Mouse (Mus musculus) CH12.LX (cell line): Measurements from ENCODE around the gene Gm10382. TPM values are rescaled to one million over a fixed set of nuclear protein-coding genes. Genes with fewer than 3 reads are reported as not detected.

Source experiments
- DNase-seq: peaks from one replicate; pipeline ENCODE4 v3.0.0-alpha.2; 2013; ENCODE audit errors: extremely low read depth
- H3K27ac ChIP-seq: 2 replicates; pipeline ENCODE4 v1.5.1; 2012; ENCODE audit warnings: low read depth, mild to moderate bottlenecking, control low read depth, moderate library complexity; ENCODE audit not compliant: insufficient read depth
- H3K27me3 ChIP-seq: replicated peaks from 2 replicates; pipeline ENCODE3; 2012; ENCODE audit warnings: inconsistent platforms
- H3K36me3 ChIP-seq, 2 experiments: replicated peaks in 1 of 2; 2 replicates each; pipeline versions ENCODE3 to v1.6.1; 2012; ENCODE audit warnings: inconsistent platforms in 1 of 2, low read length in 1 of 2, mild to moderate bottlenecking in 1 of 2, mixed read lengths in 1 of 2, moderate library complexity in 1 of 2; ENCODE audit not compliant: control insufficient read depth in 1 of 2, insufficient read depth in 1 of 2
- H3K4me1 ChIP-seq, 2 experiments: 2 replicates each; pipeline ENCODE4 v1.6.1; 2012; ENCODE audit warnings: inconsistent platforms in 1 of 2, moderate library complexity in 1 of 2; ENCODE audit not compliant: insufficient read depth in 2 of 2, control insufficient read depth in 1 of 2
- H3K4me2 ChIP-seq: 2 replicates; pipeline ENCODE4 v1.6.1; 2012; ENCODE audit warnings: low read depth, mild to moderate bottlenecking, control low read depth; ENCODE audit not compliant: poor library complexity, insufficient read depth, severe bottlenecking
- H3K4me3 ChIP-seq, 3 experiments: fragments of 150-350 bp in 1 of 3; sonication (generic) in 1 of 3; replicated peaks in 1 of 3; 2 replicates each; pipeline versions ENCODE3 to v1.5.1; 2011 to 2012; ENCODE audit warnings: low read depth in 2 of 3, low read length in 2 of 3, mild to moderate bottlenecking in 2 of 3, moderate library complexity in 2 of 3, control low read depth in 1 of 3, improper control_type of control experiment in 1 of 3, inconsistent platforms in 1 of 3, mixed read lengths in 1 of 3; ENCODE audit not compliant: poor library complexity in 1 of 3
- H3K79me2 ChIP-seq: replicated peaks from 2 replicates; pipeline ENCODE4 v1.6.1; 2012; ENCODE audit warnings: mild to moderate bottlenecking, moderate library complexity; ENCODE audit not compliant: control insufficient read depth, poor library complexity, insufficient read depth, severe bottlenecking; ENCODE audit errors: extremely low read depth
- H3K9ac ChIP-seq: 2 replicates; pipeline ENCODE4 v1.6.1; 2012; ENCODE audit warnings: low read depth, mild to moderate bottlenecking, control low read depth, moderate library complexity; ENCODE audit not compliant: insufficient read depth
- H3K9me3 ChIP-seq: replicated peaks from 2 replicates; pipeline ENCODE3; 2012; ENCODE audit warnings: low read length, inconsistent platforms, mixed read lengths
- BHLHE40 ChIP-seq: IDR thresholded peaks from 2 replicates; pipeline ENCODE4 v1.6.1; 2011; ENCODE audit warnings: mild to moderate bottlenecking, low read depth, low read length, improper control_type of control experiment
- CHD1 ChIP-seq: IDR thresholded peaks from 2 replicates; pipeline ENCODE4 v1.6.1; 2012; ENCODE audit warnings: low read depth, low read length, improper control_type of control experiment, inconsistent platforms
- CHD2 ChIP-seq: IDR thresholded peaks from 2 replicates; pipeline ENCODE4 v1.6.1; 2011; ENCODE audit warnings: low read length, improper control_type of control experiment
- E2F4 ChIP-seq: IDR thresholded peaks from 2 replicates; pipeline ENCODE4 v1.6.1; 2011; ENCODE audit warnings: low read depth, low read length, improper control_type of control experiment; ENCODE audit not compliant: insufficient replicate concordance
- ELF1 ChIP-seq: IDR thresholded peaks from 2 replicates; pipeline ENCODE4 v1.6.1; 2014; ENCODE audit warnings: low read depth, mild to moderate bottlenecking, inconsistent platforms, low read length, improper control_type of control experiment
- EP300 ChIP-seq: IDR thresholded peaks from 2 replicates; pipeline ENCODE4 v1.6.1; 2011; ENCODE audit warnings: low read length, improper control_type of control experiment
- ETS1 ChIP-seq: conservative IDR thresholded peaks from 2 replicates; pipeline ENCODE4 v1.6.1; 2012; ENCODE audit warnings: low read depth, mild to moderate bottlenecking, inconsistent platforms, low read length, improper control_type of control experiment, moderate library complexity
- GABPA ChIP-seq: IDR thresholded peaks from 2 replicates; pipeline ENCODE4 v1.6.1; 2012; ENCODE audit warnings: low read depth, low read length, improper control_type of control experiment, inconsistent platforms; ENCODE audit not compliant: insufficient replicate concordance
- HCFC1 ChIP-seq: IDR thresholded peaks from 2 replicates; pipeline ENCODE4 v1.6.1; 2012; ENCODE audit warnings: low read depth, mild to moderate bottlenecking, inconsistent platforms, low read length, improper control_type of control experiment
- IRF4 ChIP-seq: IDR thresholded peaks from 2 replicates; pipeline ENCODE4 v1.6.1; 2014; ENCODE audit warnings: low read depth, mild to moderate bottlenecking, inconsistent platforms, low read length, improper control_type of control experiment
- JUN ChIP-seq: IDR thresholded peaks from 2 replicates; pipeline ENCODE4 v1.6.1; 2011; ENCODE audit warnings: low read depth, mild to moderate bottlenecking, low read length, improper control_type of control experiment, moderate library complexity; ENCODE audit not compliant: insufficient read depth
- JUND ChIP-seq: conservative IDR thresholded peaks from 2 replicates; pipeline ENCODE4 v1.6.1; 2011; ENCODE audit warnings: low read depth, low read length, improper control_type of control experiment
- KAT2A ChIP-seq: IDR thresholded peaks from 2 replicates; pipeline ENCODE4 v1.6.1; 2012; ENCODE audit warnings: low read length, improper control_type of control experiment, inconsistent platforms; ENCODE audit not compliant: insufficient replicate concordance
- MAFK ChIP-seq: IDR thresholded peaks from 2 replicates; pipeline ENCODE4 v1.6.1; 2011; ENCODE audit warnings: low read length, improper control_type of control experiment; ENCODE audit not compliant: insufficient replicate concordance
- MAX ChIP-seq: IDR thresholded peaks from 2 replicates; pipeline ENCODE4 v1.6.1; 2011; ENCODE audit warnings: low read length, improper control_type of control experiment
- MAZ ChIP-seq: IDR thresholded peaks from 2 replicates; pipeline ENCODE4 v1.6.1; 2012; ENCODE audit warnings: low read depth, mild to moderate bottlenecking, inconsistent platforms, low read length, improper control_type of control experiment, moderate library complexity
- MEF2A ChIP-seq: IDR thresholded peaks from 2 replicates; pipeline ENCODE4 v1.6.1; 2014; ENCODE audit warnings: low read depth, mild to moderate bottlenecking, inconsistent platforms, low read length, improper control_type of control experiment, borderline replicate concordance
- MXI1 ChIP-seq: IDR thresholded peaks from 2 replicates; pipeline ENCODE4 v1.6.1; 2011; ENCODE audit warnings: mild to moderate bottlenecking, low read depth, low read length, improper control_type of control experiment
- MYC ChIP-seq: IDR thresholded peaks from 2 replicates; pipeline ENCODE4 v1.6.1; 2011; ENCODE audit warnings: low read depth, mild to moderate bottlenecking, improper control_type of control experiment, low read length
- NELFE ChIP-seq: IDR thresholded peaks from 2 replicates; pipeline ENCODE4 v1.6.1; 2011; ENCODE audit warnings: low read depth, low read length, improper control_type of control experiment
- NRF1 ChIP-seq: IDR thresholded peaks from 2 replicates; pipeline ENCODE4 v1.6.1; 2014; ENCODE audit warnings: low read depth, mild to moderate bottlenecking, inconsistent platforms, low read length, improper control_type of control experiment, moderate library complexity
- PAX5 ChIP-seq: IDR thresholded peaks from 2 replicates; pipeline ENCODE4 v1.6.1; 2012; ENCODE audit warnings: low read length, inconsistent platforms, mixed read lengths
- POLR2A ChIP-seq: IDR thresholded peaks from 2 replicates; pipeline ENCODE4 v1.6.1; 2011; ENCODE audit warnings: low read depth, mild to moderate bottlenecking, improper control_type of control experiment, low read length
- POLR2AphosphoS2 ChIP-seq: IDR thresholded peaks from 2 replicates; pipeline ENCODE4 v1.6.1; 2011; ENCODE audit warnings: low read depth, low read length, improper control_type of control experiment
- RAD21 ChIP-seq: IDR thresholded peaks from 2 replicates; pipeline ENCODE4 v1.6.1; 2011; ENCODE audit warnings: low read depth, mild to moderate bottlenecking, low read length, improper control_type of control experiment, moderate library complexity
- RCOR1 ChIP-seq: conservative IDR thresholded peaks from 2 replicates; pipeline ENCODE4 v1.6.1; 2012; ENCODE audit warnings: low read depth, mild to moderate bottlenecking, inconsistent platforms, low read length, improper control_type of control experiment
- SIN3A ChIP-seq: IDR thresholded peaks from 2 replicates; pipeline ENCODE4 v1.6.1; 2012; ENCODE audit warnings: low read length, improper control_type of control experiment, inconsistent platforms
- SMC3 ChIP-seq: IDR thresholded peaks from 2 replicates; pipeline ENCODE4 v1.6.1; 2011; ENCODE audit warnings: low read depth, low read length, improper control_type of control experiment
- TBP ChIP-seq: conservative IDR thresholded peaks from 2 replicates; pipeline ENCODE4 v1.6.1; 2011; ENCODE audit warnings: low read depth, low read length, improper control_type of control experiment
- TCF12 ChIP-seq: IDR thresholded peaks from 2 replicates; pipeline ENCODE4 v1.6.1; 2014; ENCODE audit warnings: low read depth, mild to moderate bottlenecking, inconsistent platforms, low read length, improper control_type of control experiment
- UBTF ChIP-seq: IDR thresholded peaks from 2 replicates; pipeline ENCODE4 v1.6.1; 2012; ENCODE audit warnings: low read depth, mild to moderate bottlenecking, inconsistent platforms, low read length, improper control_type of control experiment, moderate library complexity
- USF1 ChIP-seq: IDR thresholded peaks from 2 replicates; pipeline ENCODE4 v1.6.1; 2014; ENCODE audit warnings: low read depth, mild to moderate bottlenecking, inconsistent platforms, low read length, improper control_type of control experiment
- USF2 ChIP-seq: conservative IDR thresholded peaks from 2 replicates; pipeline ENCODE4 v1.6.1; 2011; ENCODE audit warnings: low read depth, low read length, improper control_type of control experiment
- ZC3H11A ChIP-seq: IDR thresholded peaks from 2 replicates; pipeline ENCODE4 v1.6.1; 2012; ENCODE audit warnings: low read depth, mild to moderate bottlenecking, inconsistent platforms, low read length, improper control_type of control experiment
- ZKSCAN1 ChIP-seq: IDR thresholded peaks from 2 replicates; pipeline ENCODE4 v1.6.1; 2012; ENCODE audit warnings: low read depth, inconsistent platforms, low read length, improper control_type of control experiment, borderline replicate concordance
- ZMIZ1 ChIP-seq: IDR thresholded peaks from 2 replicates; pipeline ENCODE4 v1.6.1; 2012; ENCODE audit warnings: low read depth, mild to moderate bottlenecking, inconsistent platforms, low read length, improper control_type of control experiment
- dilution Hi-C: fragments of 300-500 bp; cut with MboI; formaldehyde crosslinking; loops from 2 replicates; pipeline ENCODE4 v1.14.3; 2020; ENCODE audit warnings: low sequenced_read_pairs; ENCODE audit not compliant: extremely low pct_unique_long_range_greater_than_20kb, extremely low pct_ligation_motif_present
- in situ Hi-C: fragments of 300-500 bp; cut with MboI; formaldehyde crosslinking; loops from 3 replicates; pipeline ENCODE4 v1.14.3; 2019; ENCODE audit warnings: low sequenced_read_pairs, low pct_ligation_motif_present, low pct_unique_long_range_greater_than_20kb, mixed read lengths
- polyA plus RNA-seq: library from polyadenylated mRNA; unstranded; fragments of >175 nt; gene quantifications from 2 replicates; pipeline ENCODE4 v1.2.1, GENCODE M21; 2012; ENCODE audit warnings: low read depth; ENCODE audit not compliant: insufficient read length
- total RNA-seq, 2 experiments: library from RNA; depleted of rRNA; stranded (reverse); fragments of 300-350 nt in 1 of 2; fragments of >200 nt in 1 of 2; gene quantifications; 2 replicates each; pipeline ENCODE4 v1.2.3; 2012 to 2014

The Gm10382 gene
- total and polyA plus RNA-seq, 3 experiments = 0.59 to 1.1 TPM; not detected in 1

GRCm38 (mm10) chr5:125392977-125393621, 4.0 kb downstream of the Gm10382 start:
- no peaks in the 10 kb centered on the region for H3K27me3 ChIP-seq
- peaks cover 7 to 9% of the 10 kb centered on the region in 2 experiments for H3K36me3 ChIP-seq
- peaks cover 16% of the 10 kb centered on the region for H3K79me2 ChIP-seq
- in situ Hi-C loops (no loop called here), dilution Hi-C loops (no loop called here)
- H3K4me3 ChIP-seq = peak overlapping the region; percentile 24 to 53 (median 42)
- H3K4me1 ChIP-seq = peaks cover 6 to 32% of the 10 kb centered on the region in 2 experiments; a peak in 3 of 4 replicates
- peak overlapping the region; percentile 88 for H3K4me2 ChIP-seq
- H3K27ac ChIP-seq = peak overlapping the region; percentile 99
- peak; percentile 97 for TF ChIP-seq CHD2
- no peak for TF ChIP-seq ZKSCAN1
- TF ChIP-seq JUND = no peak
- TF ChIP-seq MEF2A = peak; percentile 67
- no peak for TF ChIP-seq GABPA
- peak; percentile 59 for TF ChIP-seq POLR2A
- TF ChIP-seq TBP = peak; percentile 85
- TF ChIP-seq SIN3A = peak; percentile 92
- TF ChIP-seq ZC3H11A = no peak
- TF ChIP-seq KAT2A = peak; percentile 61; the same call in 1 of the 2 replicates
- TF ChIP-seq IRF4 = peak; percentile 84
- TF ChIP-seq SMC3 = no peak
- TF ChIP-seq E2F4 = no peak
- TF ChIP-seq USF1 = peak; percentile 30; the same call in 1 of the 2 replicates
- no peak; the same call in 1 of the 2 replicates for TF ChIP-seq RAD21
- TF ChIP-seq HCFC1 = peak; percentile 75
- TF ChIP-seq UBTF = no peak
- peak; percentile 91 for TF ChIP-seq ETS1
- TF ChIP-seq MAFK = no peak
- TF ChIP-seq MXI1 = no peak; the same call in 1 of the 2 replicates
- TF ChIP-seq MAX = peak; percentile 36; the same call in 1 of the 2 replicates
- no peak; the same call in 1 of the 2 replicates for TF ChIP-seq ZMIZ1
- peak; percentile 87 for TF ChIP-seq ELF1
- peak; percentile 94 for TF ChIP-seq TCF12
- peak; percentile 72 for TF ChIP-seq NRF1
- TF ChIP-seq EP300 = peak; percentile 69
- peak; percentile 77 for TF ChIP-seq MYC
- TF ChIP-seq NELFE = peak; percentile 57
- 0 out of 2 replicates have a peak, but pooled peaks have one; percentile 32 for TF ChIP-seq RCOR1
- TF ChIP-seq JUN = 0 out of 2 replicates have a peak, but pooled peaks have one; percentile 27
- TF ChIP-seq PAX5 = no peak
- TF ChIP-seq CHD1 = peak; percentile 98
- peak; percentile 92 for TF ChIP-seq BHLHE40
- TF ChIP-seq USF2 = peak; percentile 67
- peak; percentile 21; the same call in 1 of the 2 replicates for TF ChIP-seq POLR2AphosphoS2
- TF ChIP-seq MAZ = peak; percentile 99
- H3K9ac ChIP-seq = peak overlapping the region; percentile 94
- no peaks in the 10 kb centered on the region for H3K9me3 ChIP-seq
- DNase-seq = peak; percentile 98
